Mouse (Mus musculus) layer of hippocampus, adult 2 months (tissue): ENCODE measurements around the gene Samd5. TPM values are rescaled to one million over a fixed set of nuclear protein-coding genes. Genes with fewer than 3 reads are reported as not detected.

Source experiments
- DNase-seq, 2 experiments: peaks; one replicate each; pipeline ENCODE4 v3.0.0; 2022; ENCODE audit warnings: low spot score in 2 of 2
- H3K27ac ChIP-seq: fragments of 200-600 bp; 2 replicates; pipeline ENCODE4 v1.8.1; 2022
- H3K4me3 ChIP-seq: fragments of 200-600 bp; 2 replicates; pipeline ENCODE4 v1.8.1; 2022; ENCODE audit warnings: mild to moderate bottlenecking
- CTCF ChIP-seq: fragments of 200-600 bp; conservative IDR thresholded peaks from 2 replicates; pipeline ENCODE4 v1.8.1; 2022; ENCODE audit warnings: antibody characterized with exemption, mild to moderate bottlenecking, moderate library complexity
- long read RNA-seq, 2 experiments: library from polyadenylated mRNA; stranded (forward); transcript quantifications; one replicate each; pipeline ENCODE4 v2.0.0; 2021; ENCODE audit warnings: borderline mapping rate in 2 of 2
- total RNA-seq, 2 experiments: library from RNA; stranded (reverse); gene quantifications; 2 replicates each; pipeline ENCODE4 v1.2.3; 2021

The Samd5 gene
- 10 to 100 TPM; 15.2 to 17.0 TPM for total RNA-seq
- long read RNA-seq, experiment 1, full-length matches to known transcripts, result 6 of 8 reads
- long read RNA-seq, experiment 1, partial matches to known transcripts, result 1 of 8 reads
- long read RNA-seq, experiment 1, other reads (novel, unspliced or antisense), result 1 of 8 reads
- long read RNA-seq, experiment 2, full-length matches to known transcripts, result 5 of 7 reads
- long read RNA-seq, experiment 2, partial matches to known transcripts, result 0 of 7 reads
- long read RNA-seq, experiment 2, other reads (novel, unspliced or antisense), result 2 of 7 reads

DNA sequence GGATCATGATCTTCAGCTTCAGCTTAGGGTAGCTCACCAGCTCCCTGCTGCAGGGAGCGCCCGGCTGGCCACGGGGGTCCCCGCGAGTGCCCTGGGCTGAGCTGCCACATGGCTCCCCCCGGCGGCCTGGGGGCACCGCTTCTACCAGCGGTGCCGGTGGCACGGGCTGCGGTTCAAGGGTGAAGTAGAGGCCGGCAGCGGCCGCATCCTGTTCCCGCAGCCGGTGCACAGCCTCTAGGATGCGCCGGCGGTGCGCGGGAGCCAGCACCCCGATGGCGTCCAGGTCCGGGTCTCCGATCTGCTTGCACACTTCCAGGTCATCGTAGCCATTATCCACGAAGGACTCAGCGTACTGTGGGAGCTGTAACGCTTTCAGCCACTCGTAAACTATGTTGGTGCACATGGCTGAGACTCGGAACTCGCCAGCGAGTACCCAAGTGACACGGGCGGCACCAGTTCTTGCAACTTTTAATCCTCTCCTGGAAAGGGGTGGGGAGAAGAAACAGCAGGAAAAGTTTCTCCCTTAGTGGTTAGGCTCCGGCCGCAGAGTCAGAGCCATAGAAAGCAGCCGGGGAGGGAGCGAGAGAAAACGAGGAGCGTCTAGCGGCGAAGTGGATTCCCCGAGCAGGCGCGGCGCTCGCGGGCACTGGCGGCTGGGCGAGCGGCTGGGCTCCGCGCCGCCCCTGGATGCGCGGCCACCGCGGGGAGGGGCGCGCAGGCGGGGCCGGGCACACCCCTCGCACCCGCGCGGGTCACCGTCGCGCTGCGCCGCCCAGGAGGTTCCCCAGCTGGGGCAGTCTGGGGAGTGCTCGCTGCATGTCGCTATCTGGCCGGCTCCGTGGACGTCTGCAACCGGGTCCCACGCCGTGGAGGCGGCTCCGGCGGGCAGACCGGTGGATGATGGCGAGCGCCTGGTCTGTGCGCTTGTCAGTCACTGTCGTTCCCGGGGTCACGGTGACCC is at the start of gene Samd5:
TSS of gene Samd5 (minus strand) at position 648 of the 961 bp plus-strand sequence.
- Histone ChIP-seq H3K4me3 (peak within 1 kb of the TSS; percentile 80), H3K27ac (peak within 1 kb of the TSS; percentile 84)
- TF ChIP-seq CTCF, result peak; percentile 36
- DNase-seq, result peak; percentile 40 to 52

DNA sequence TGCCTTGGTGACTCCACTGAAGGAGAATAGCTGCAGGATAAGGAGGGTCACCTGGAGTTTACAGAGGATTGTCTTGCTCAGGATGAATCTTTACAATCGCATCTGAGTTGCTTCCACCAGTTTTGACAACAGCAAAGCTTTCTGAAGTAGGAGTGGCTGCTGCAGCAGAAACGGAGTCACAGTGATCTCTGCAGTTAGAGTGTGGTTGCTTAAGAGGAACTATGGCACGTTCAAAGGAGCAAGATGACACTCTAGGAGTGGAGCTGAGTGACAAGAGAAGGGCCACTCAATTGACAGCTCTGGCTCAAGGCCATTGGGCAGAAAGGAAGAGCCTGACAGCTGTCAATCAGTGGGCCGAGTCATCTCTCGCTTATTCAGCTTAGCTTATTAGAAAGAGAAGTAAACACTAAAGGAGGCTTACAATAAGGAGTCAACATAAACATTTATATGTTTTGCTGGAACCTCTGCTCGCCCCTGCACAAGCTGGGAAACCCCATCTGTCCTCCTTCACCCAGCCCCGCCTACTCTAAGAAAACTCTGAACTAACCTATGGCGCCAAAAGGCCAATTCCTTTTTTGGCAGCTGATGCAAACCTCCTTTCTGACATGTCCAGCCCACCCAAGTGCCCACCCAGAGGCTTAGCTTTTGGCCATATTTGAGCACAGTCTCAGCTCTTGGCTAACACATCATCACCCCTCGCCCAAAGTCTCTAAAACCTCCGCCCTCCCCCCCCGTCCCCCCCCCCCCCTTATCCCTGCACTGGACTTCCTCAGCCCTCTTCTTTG is 47.7 kb upstream of the Samd5 start:
- DNase-seq, result no peak
- no peak overlapping the region for H3K27ac ChIP-seq
- H3K4me3 ChIP-seq, result no peak overlapping the region
- no peak for TF ChIP-seq CTCF

DNA sequence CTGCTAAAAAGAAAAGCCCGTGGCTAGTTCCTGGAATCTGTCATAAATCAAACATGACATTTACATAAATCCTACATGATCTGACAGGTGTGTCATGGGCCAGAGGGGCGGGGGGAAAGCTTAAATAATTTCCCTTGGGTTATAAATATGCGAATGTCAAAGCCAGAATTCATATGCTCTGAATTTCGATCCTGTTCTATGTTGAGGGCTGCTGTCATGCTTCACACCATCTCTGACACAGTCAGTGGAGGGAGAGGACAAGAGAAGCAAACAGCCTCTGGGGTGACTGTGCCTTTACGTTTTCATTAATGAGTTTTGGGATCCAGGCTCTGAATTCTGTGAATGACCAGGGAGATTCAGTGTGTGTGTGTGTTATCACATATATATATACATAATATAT is 45.0 kb upstream of the Samd5 start:
- no peak for DNase-seq
- TF ChIP-seq CTCF, result no peak
- H3K4me3 ChIP-seq, result no peak overlapping the region

DNA sequence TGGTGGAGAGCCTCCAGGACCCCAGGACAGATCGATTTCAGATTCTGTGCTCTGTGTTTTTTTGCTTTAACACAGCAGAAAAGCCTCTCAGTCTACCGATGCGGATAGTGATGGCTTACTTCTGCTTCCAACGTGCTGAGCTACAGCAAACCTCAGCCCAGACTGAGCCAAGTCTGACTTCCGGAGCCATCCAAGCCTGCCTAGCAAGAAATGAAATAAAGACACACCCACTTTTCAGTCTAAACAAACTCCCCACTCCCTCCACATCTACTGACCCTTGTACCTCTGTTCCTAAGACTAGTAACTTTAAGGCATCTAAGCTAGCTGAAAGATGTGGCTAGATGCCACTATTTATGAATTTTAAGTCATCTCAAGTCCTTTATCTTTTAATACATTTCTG is 43.1 kb upstream of the Samd5 start:
- TF ChIP-seq CTCF, result no peak
- no peak for DNase-seq
- no peak overlapping the region for H3K4me3 ChIP-seq
- H3K27ac ChIP-seq, result no peak overlapping the region

More for the DNA sequence above, 45.0 kb upstream of the Samd5 start:
- no peak overlapping the region for H3K27ac ChIP-seq

DNA sequence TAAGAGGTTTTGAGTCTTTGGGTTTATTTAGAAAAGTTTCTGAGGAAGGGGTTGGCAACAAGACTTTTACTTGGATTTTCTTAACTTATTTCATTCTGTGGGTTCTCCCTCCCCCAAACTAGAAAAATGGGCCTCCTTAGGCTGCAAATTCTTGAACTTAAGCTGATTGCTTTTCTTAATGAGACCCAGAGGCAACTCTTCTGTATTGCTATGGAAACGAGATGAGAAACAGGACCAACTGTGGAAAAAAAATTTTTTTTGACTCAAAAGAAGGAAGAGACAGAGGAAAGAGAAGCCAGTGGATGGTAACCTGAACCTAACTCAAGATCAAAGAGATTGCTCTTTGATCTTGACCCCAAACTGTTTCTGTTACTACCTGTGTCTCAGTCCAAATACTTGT is 29.9 kb upstream of the Samd5 start:
- TF ChIP-seq CTCF, result no peak
- Histone ChIP-seq H3K4me3 (no peak overlapping the region), H3K27ac (no peak overlapping the region)
- no peak for DNase-seq

DNA sequence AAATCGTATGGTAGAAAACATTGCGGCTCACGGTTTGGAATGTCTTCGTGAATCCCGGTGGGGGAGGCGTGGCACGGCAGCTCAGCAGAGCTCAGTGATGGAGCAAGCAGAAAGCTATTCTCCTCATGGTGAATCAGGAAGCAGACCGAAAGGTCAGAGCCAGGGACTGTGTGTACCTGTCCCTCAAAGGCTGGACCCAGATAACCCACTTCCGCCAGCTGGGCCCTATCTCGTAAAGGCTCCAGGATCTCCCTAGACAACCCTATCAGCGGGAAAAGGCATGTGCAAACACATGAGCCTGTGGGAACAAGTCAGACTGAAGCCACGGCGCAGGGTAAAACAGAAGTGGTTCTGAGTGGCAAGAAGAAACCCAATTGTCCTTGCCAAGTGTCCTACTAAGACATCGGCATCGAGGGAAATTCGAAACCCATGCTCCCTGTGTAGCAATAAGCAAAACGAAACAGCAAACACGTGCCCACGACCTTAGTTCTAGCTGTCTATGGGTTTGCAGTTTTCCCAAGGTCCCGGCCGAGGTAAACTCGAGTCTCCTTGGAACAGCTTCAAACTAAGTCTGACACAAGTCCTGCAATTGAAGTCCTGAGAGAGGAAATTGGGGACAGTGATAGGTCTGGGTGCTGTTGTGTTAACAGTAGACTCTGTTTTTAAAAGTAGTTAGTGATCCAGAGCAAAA is 24.2 kb upstream of the Samd5 start:
- no peak overlapping the region for H3K4me3 ChIP-seq
- no peak overlapping the region for H3K27ac ChIP-seq
- DNase-seq, result no peak
- no peak for TF ChIP-seq CTCF

DNA sequence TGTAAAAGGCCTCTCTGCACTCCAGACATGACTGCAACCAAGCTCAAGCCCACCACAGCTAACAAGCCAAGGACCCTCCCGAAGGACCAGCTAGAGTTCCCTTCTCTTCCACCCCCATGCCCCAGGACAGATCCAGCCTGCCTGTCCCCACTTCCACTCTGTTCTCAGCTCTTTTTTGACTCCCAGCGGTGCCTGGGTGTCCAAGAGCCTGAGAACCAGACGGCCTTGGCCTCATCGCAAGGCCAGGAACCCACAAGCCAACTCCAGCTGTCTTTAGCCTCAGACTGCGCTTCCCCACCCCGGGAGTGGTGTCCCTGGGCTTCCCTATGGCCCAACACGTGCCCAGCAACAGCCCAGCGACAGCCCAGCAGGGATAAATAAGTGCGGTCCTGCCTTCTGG is 23.1 kb upstream of the Samd5 start:
- no peak for DNase-seq
- no peak overlapping the region for H3K4me3 ChIP-seq
- H3K27ac ChIP-seq, result no peak overlapping the region
- no peak for TF ChIP-seq CTCF

DNA sequence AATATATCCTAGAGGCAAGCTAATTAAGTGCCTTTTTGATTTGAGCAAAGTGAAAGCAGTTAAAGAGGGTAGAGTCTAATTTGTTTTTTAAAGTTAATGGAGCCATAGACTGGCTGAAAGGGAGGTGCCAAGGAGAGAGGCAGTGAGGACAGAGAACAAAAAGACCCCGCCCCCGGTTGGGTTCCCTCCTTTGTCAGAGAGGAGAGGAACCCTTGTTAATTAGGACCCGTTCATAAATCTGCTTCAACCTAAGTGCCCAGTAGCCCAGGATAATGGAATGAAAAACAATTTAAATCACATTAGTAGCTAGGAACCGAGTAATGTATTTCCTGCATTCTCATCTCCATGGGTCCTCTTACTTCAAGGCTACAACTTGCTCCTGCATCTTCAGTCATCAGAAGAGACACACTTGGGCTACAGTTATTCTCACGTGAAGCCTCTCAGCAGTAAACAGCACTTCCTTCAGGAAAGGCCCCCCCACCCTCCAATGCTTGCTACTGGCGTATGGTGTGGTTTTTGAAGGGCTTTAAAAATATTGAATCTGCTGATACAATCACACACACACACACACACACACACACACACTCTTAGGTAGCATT is 21.6 kb upstream of the Samd5 start:
- no peak for TF ChIP-seq CTCF
- Histone ChIP-seq H3K4me3 (no peak overlapping the region), H3K27ac (no peak overlapping the region)
- no peak for DNase-seq

DNA sequence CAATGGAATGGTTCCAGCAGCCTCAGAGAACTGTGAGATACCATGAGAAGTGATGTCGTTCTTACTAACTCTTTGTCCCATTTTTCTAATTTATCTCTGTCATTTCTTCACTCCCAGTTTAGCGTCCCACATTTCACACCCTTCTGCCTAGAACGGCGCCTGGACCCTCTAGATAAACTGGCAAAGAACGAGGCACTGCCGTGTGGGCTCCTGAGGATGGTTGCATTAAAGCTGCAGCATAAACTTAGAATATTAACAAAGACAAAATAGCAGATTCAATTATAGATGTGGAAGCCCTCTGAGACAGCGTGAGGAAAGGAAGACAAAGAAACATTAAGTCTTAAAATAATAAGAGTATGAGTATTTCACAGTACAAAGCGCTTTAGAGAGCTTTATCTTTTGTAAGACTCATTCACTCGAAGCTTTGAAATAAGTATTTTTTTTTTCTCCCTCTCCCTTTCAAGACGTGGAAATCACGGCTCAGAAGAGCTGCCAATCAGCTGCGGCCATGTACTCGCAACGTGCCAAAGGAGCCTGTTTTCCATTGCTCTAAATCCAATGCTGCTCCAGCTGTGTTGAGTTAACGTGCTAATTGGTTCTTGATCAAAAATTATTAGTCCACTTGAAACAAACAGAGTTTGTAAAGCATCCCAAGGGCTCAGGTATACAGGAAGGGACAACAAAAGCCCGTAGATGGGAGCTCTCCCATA is 19.1 kb upstream of the Samd5 start:
- no peak for TF ChIP-seq CTCF
- no peak for DNase-seq
- Histone ChIP-seq H3K27ac (no peak overlapping the region), H3K4me3 (peak overlapping the region; percentile 3; the same call in 1 of the 2 replicates)

DNA sequence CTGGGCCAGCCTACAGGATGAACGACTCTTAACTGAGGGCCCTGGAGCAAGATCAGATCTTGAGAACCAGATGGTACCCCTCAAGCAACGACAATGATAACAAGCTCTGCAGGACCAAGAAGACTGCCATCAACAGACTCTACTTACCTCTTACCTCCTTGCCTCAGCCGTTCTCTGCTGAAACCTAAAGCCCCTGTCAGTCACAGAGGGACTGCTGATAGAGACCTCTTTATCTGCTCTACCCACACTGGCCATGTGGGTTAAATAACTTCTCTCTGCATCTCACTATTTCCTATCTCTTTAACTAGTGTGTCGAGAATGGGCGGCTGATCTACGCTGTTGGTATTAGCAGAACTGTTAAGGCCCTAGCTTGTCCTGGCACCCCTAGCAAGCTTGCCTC is 5.9 kb upstream of the Samd5 start:
- DNase-seq, result no peak
- H3K4me3 ChIP-seq, result no peak overlapping the region
- H3K27ac ChIP-seq, result no peak overlapping the region
- TF ChIP-seq CTCF, result no peak

DNA sequence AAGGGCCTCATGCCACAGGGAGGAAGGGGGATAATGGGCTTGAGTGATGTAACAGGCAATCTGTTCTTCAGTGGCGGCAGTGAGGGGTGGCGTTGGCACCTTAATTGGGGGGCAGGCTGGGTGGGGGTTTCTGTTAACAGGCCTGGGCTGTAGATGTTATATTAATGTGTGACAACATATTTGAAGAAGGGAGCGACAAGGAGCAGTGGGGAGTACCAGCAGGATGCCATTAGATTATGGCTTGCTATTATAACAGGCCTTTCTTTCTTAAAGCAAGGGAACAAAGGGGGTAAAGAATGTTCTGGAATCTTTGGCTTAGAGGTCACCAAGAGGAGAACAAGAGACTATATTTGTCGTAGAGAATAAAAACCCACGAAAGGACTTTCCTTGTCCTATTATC is 4.9 kb upstream of the Samd5 start:
- DNase-seq, result no peak
- peak overlapping the region; percentile 55; the same call in 1 of the 2 replicates for H3K27ac ChIP-seq
- no peak overlapping the region for H3K4me3 ChIP-seq
- TF ChIP-seq CTCF, result no peak
